Comparison of ENCODE assay signal across 17 mouse cellular contexts in the genomic region with DNA sequence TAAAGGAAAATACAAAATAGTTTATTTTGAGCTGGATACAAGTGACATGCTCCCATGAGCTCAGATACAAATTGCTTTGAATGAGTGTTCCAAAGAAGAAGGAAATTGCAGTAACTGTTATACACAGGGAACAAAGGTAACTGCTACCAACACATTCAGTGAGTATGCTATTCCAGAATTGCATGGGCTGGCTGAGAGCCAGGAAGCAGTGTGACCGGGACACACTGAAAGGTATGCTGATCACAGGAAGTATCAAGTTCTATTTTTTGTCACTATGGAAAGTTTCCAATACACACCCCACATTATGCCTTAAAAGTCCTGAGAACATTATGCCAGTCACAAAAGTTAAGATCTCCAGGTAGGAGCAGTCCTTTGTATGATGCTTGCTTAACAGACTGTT.
DNase-seq lines count a peak whose midpoint lies in the region; ATAC-seq and TF ChIP-seq lines count a peak whose summit lies in the region.
"Had no signal": no experiment of that assay in that cellular context is flagged by ENCODE, and none has a peak within 500 bp of the region (broad histone marks: within the 10 kb centered on the region; RNA-seq: fewer than 3 reads in every experiment).

No protein-coding gene starts in this region.

- H3K9me3 ChIP-seq in embryonic facial prominence, embryonic 11.5 days (replicated peaks; ENCODE audit: control insufficient read depth, low read length), result no peaks in the 10 kb centered on the region
- no peaks in the 10 kb centered on the region for H3K9me3 ChIP-seq in embryonic facial prominence, embryonic 10.5 days
- no peaks in the 10 kb centered on the region for H3K9me3 ChIP-seq in kidney, postnatal 0 days (replicated peaks; ENCODE audit: low read length)
- no peaks in the 10 kb centered on the region for H3K9me3 ChIP-seq in kidney, embryonic 14.5 days (ENCODE audit: control insufficient read depth, low read length)
- no peaks in the 10 kb centered on the region for H3K9me3 ChIP-seq in intestine, embryonic 16.5 days (ENCODE audit: control insufficient read depth, low read length)
- H3K9me3 ChIP-seq: embryonic facial prominence, embryonic 13.5 days; hindbrain, embryonic 13.5 days; intestine, embryonic 15.5 days; limb, embryonic 13.5 days; midbrain, embryonic 12.5 days had no signal

- peak; percentile 10 for DNase-seq in embryonic facial prominence, embryonic 11.5 days (ENCODE audit: low spot score)
- no peak for DNase-seq in embryonic facial prominence, embryonic 10.5 days (ENCODE audit: low spot score)
- peak; percentile 4 for DNase-seq in kidney, postnatal 0 days (ENCODE audit: low spot score)
- peak; percentile 19 for DNase-seq in ovary, postnatal 36 days (ENCODE audit: low spot score)
- DNase-seq in ovary, adult 18-20 months (ENCODE audit: low spot score), result no peak
- DNase-seq: adrenal gland, postnatal 36 days; lung, postnatal 36 days had no signal

- 0 out of 2 replicates have a peak, but pooled peaks have one; percentile 52 for ATAC-seq in embryonic facial prominence, embryonic 11.5 days (replicated peaks; ENCODE audit: insufficient number of reproducible peaks, low FRiP score, low TSS enrichment, low read depth)
- ATAC-seq in kidney, postnatal 0 days (replicated peaks; ENCODE audit: low FRiP score, low read depth), result no peak
- ATAC-seq in kidney, embryonic 14.5 days (ENCODE audit: low FRiP score, low TSS enrichment), result no peak
- ATAC-seq in intestine, embryonic 16.5 days, result no peak
- ATAC-seq: intestine, embryonic 15.5 days had no signal

- H3K27ac ChIP-seq in embryonic facial prominence, embryonic 11.5 days (replicated peaks; ENCODE audit: low read depth, low read length), result no peak overlapping the region
- no peak overlapping the region for H3K27ac ChIP-seq in embryonic facial prominence, embryonic 10.5 days (replicated peaks)
- no peak overlapping the region for H3K27ac ChIP-seq in kidney, postnatal 0 days
- no peak overlapping the region for H3K27ac ChIP-seq in kidney, embryonic 14.5 days (ENCODE audit: low read depth, low read length)
- no peak overlapping the region for H3K27ac ChIP-seq in intestine, embryonic 16.5 days (ENCODE audit: low read length)
- H3K27ac ChIP-seq: embryonic facial prominence, embryonic 13.5 days; heart, adult 2 months; hindbrain, embryonic 13.5 days; intestine, embryonic 15.5 days; layer of hippocampus, adult 2 months; limb, embryonic 13.5 days; midbrain, embryonic 12.5 days had no signal

- H3K4me3 ChIP-seq in embryonic facial prominence, embryonic 11.5 days (ENCODE audit: low read depth, low read length), result no peak overlapping the region
- H3K4me3 ChIP-seq in embryonic facial prominence, embryonic 10.5 days, result no peak overlapping the region
- no peak overlapping the region for H3K4me3 ChIP-seq in kidney, postnatal 0 days (replicated peaks; ENCODE audit: low read depth, low read length)
- H3K4me3 ChIP-seq in kidney, embryonic 14.5 days (ENCODE audit: low read length), result no peak overlapping the region
- no peak overlapping the region for H3K4me3 ChIP-seq in intestine, embryonic 16.5 days (ENCODE audit: low read length)
- H3K4me3 ChIP-seq: embryonic facial prominence, embryonic 13.5 days; heart, adult 2 months; hindbrain, embryonic 13.5 days; intestine, embryonic 15.5 days; layer of hippocampus, adult 2 months; limb, embryonic 13.5 days; midbrain, embryonic 12.5 days had no signal

- H3K27me3 ChIP-seq in embryonic facial prominence, embryonic 11.5 days (ENCODE audit: control insufficient read depth, insufficient read depth, low read length), result no peaks in the 10 kb centered on the region
- no peaks in the 10 kb centered on the region for H3K27me3 ChIP-seq in embryonic facial prominence, embryonic 10.5 days (replicated peaks; ENCODE audit: low read depth, poor library complexity, severe bottlenecking)
- no peaks in the 10 kb centered on the region for H3K27me3 ChIP-seq in kidney, postnatal 0 days (ENCODE audit: insufficient read depth, low read length)
- no peaks in the 10 kb centered on the region for H3K27me3 ChIP-seq in kidney, embryonic 14.5 days (ENCODE audit: control insufficient read depth, insufficient read depth, low read length)
- H3K27me3 ChIP-seq in intestine, embryonic 16.5 days (replicated peaks; ENCODE audit: control insufficient read depth, insufficient read depth, low read length), result no peaks in the 10 kb centered on the region
- H3K27me3 ChIP-seq: CH12.LX; embryonic facial prominence, embryonic 13.5 days; hindbrain, embryonic 13.5 days; intestine, embryonic 15.5 days; limb, embryonic 13.5 days; midbrain, embryonic 12.5 days had no signal

- H3K4me2 ChIP-seq in embryonic facial prominence, embryonic 11.5 days (ENCODE audit: low read depth, low read length), result no peak overlapping the region
- no peak overlapping the region for H3K4me2 ChIP-seq in kidney, postnatal 0 days (ENCODE audit: low read length)
- no peak overlapping the region for H3K4me2 ChIP-seq in kidney, embryonic 14.5 days (replicated peaks; ENCODE audit: low read depth, low read length)
- no peak overlapping the region for H3K4me2 ChIP-seq in intestine, embryonic 16.5 days (ENCODE audit: low read depth, low read length)
- H3K4me2 ChIP-seq: embryonic facial prominence, embryonic 13.5 days; hindbrain, embryonic 13.5 days; intestine, embryonic 15.5 days; limb, embryonic 13.5 days; midbrain, embryonic 12.5 days had no signal

- no peaks in the 10 kb centered on the region for H3K36me3 ChIP-seq in embryonic facial prominence, embryonic 11.5 days (replicated peaks; ENCODE audit: control insufficient read depth, insufficient read depth, low read depth, low read length)
- H3K36me3 ChIP-seq in embryonic facial prominence, embryonic 10.5 days (replicated peaks), result no peaks in the 10 kb centered on the region
- no peaks in the 10 kb centered on the region for H3K36me3 ChIP-seq in kidney, postnatal 0 days (ENCODE audit: insufficient read depth, low read length)
- H3K36me3 ChIP-seq in kidney, embryonic 14.5 days (ENCODE audit: control insufficient read depth, insufficient read depth, low read length), result no peaks in the 10 kb centered on the region
- H3K36me3 ChIP-seq in intestine, embryonic 16.5 days (ENCODE audit: control insufficient read depth, insufficient read depth, low read length), result no peaks in the 10 kb centered on the region
- H3K36me3 ChIP-seq: embryonic facial prominence, embryonic 13.5 days; hindbrain, embryonic 13.5 days; intestine, embryonic 15.5 days; limb, embryonic 13.5 days; midbrain, embryonic 12.5 days had no signal

- H3K9ac ChIP-seq in embryonic facial prominence, embryonic 11.5 days (replicated peaks; ENCODE audit: low read length), result no peak overlapping the region
- H3K9ac ChIP-seq in kidney, postnatal 0 days (ENCODE audit: low read depth, low read length), result no peak overlapping the region
- H3K9ac ChIP-seq in kidney, embryonic 14.5 days (ENCODE audit: low read depth, low read length), result no peak overlapping the region
- no peak overlapping the region for H3K9ac ChIP-seq in intestine, embryonic 16.5 days (ENCODE audit: low read depth, low read length)
- H3K9ac ChIP-seq: embryonic facial prominence, embryonic 13.5 days; hindbrain, embryonic 13.5 days; intestine, embryonic 15.5 days; limb, embryonic 13.5 days; midbrain, embryonic 12.5 days had no signal

- TF ChIP-seq CTCF in kidney, postnatal 0 days (IDR thresholded peaks at IDR 0.05; ENCODE audit: low read depth), result no peak

- 39% methylated on average over 1 of the region's 1 CpGs for WGBS in embryonic facial prominence, embryonic 11.5 days
- 41% methylated on average over 1 of the region's 1 CpGs for WGBS in embryonic facial prominence, embryonic 10.5 days
- WGBS in kidney, postnatal 0 days, result 18% methylated on average over 1 of the region's 1 CpGs
- WGBS in kidney, embryonic 14.5 days, result 41% methylated on average over 1 of the region's 1 CpGs
- WGBS in intestine, embryonic 16.5 days, result 40% methylated on average over 1 of the region's 1 CpGs

- H3K4me1 ChIP-seq in embryonic facial prominence, embryonic 11.5 days (ENCODE audit: control insufficient read depth, insufficient read depth, low read length), result no peaks in the 10 kb centered on the region
- H3K4me1 ChIP-seq in embryonic facial prominence, embryonic 10.5 days, result no peaks in the 10 kb centered on the region
- H3K4me1 ChIP-seq in kidney, postnatal 0 days (replicated peaks; ENCODE audit: insufficient read depth, low read length), result no peaks in the 10 kb centered on the region
- H3K4me1 ChIP-seq in kidney, embryonic 14.5 days (ENCODE audit: control insufficient read depth, insufficient read depth, low read length), result no peaks in the 10 kb centered on the region
- no peaks in the 10 kb centered on the region for H3K4me1 ChIP-seq in intestine, embryonic 16.5 days (ENCODE audit: control insufficient read depth, insufficient read depth, low read length)
- H3K4me1 ChIP-seq: embryonic facial prominence, embryonic 13.5 days; hindbrain, embryonic 13.5 days; intestine, embryonic 15.5 days; limb, embryonic 13.5 days; midbrain, embryonic 12.5 days had no signal

Comparison
In these comparisons a context has a peak if more than half of its experiments do, and no peak if none do; other contexts are left out.
1. DNase-seq: peak in embryonic facial prominence, embryonic 11.5 days (single experiment), kidney, postnatal 0 days (single experiment) and ovary, postnatal 36 days (single experiment); none in embryonic facial prominence, embryonic 10.5 days (single experiment) and ovary, adult 18-20 months (single experiment).